Mouse (Mus musculus): ENCODE data around the gene Gm20388. TPM values are rescaled to one million over a fixed set of nuclear protein-coding genes. Genes with fewer than 3 reads are reported as not detected.

Gene Gm20388
- polyA plus RNA-seq, 1 experiment from 2014 or later = 5.5 TPM

GRCm38 (mm10) chr8:123478456-123479218, 3568.0 kb downstream of the Gm20388 start:
- no peak for DNase-seq (ENCODE audit: extremely low spot score, low spot score)
- H3K4me3 ChIP-seq = peak overlapping the region; percentile 96
- H3K9me3 ChIP-seq = no peaks in the 10 kb centered on the region
- H3K4me1 ChIP-seq = peaks cover 22% of the 10 kb centered on the region
- WGBS = 42% methylated on average over 16 of the region's 16 CpGs
- H3K36me3 ChIP-seq (replicated peaks) = peaks cover 37% of the 10 kb centered on the region
- H3K27me3 ChIP-seq (ENCODE audit: poor library complexity, severe bottlenecking) = no peaks in the 10 kb centered on the region
- peak overlapping the region; percentile 99 for H3K27ac ChIP-seq

- peaks cover 11% of the 10 kb centered on the region for H3K4me1 ChIP-seq
- H3K27ac ChIP-seq = no peak overlapping the region
- DNase-seq (ENCODE audit: extremely low spot score, low spot score) = no peak
- peaks cover 75% of the 10 kb centered on the region for H3K36me3 ChIP-seq (replicated peaks)
- no peaks in the 10 kb centered on the region for H3K27me3 ChIP-seq (ENCODE audit: poor library complexity, severe bottlenecking)
- 89% methylated on average over 7 of the region's 7 CpGs for WGBS
- H3K4me3 ChIP-seq = no peak overlapping the region
- H3K9me3 ChIP-seq = no peaks in the 10 kb centered on the region
Observed at GRCm38 (mm10) chr8:123482627-123483026, 3572.0 kb downstream of the Gm20388 start.

DNA sequence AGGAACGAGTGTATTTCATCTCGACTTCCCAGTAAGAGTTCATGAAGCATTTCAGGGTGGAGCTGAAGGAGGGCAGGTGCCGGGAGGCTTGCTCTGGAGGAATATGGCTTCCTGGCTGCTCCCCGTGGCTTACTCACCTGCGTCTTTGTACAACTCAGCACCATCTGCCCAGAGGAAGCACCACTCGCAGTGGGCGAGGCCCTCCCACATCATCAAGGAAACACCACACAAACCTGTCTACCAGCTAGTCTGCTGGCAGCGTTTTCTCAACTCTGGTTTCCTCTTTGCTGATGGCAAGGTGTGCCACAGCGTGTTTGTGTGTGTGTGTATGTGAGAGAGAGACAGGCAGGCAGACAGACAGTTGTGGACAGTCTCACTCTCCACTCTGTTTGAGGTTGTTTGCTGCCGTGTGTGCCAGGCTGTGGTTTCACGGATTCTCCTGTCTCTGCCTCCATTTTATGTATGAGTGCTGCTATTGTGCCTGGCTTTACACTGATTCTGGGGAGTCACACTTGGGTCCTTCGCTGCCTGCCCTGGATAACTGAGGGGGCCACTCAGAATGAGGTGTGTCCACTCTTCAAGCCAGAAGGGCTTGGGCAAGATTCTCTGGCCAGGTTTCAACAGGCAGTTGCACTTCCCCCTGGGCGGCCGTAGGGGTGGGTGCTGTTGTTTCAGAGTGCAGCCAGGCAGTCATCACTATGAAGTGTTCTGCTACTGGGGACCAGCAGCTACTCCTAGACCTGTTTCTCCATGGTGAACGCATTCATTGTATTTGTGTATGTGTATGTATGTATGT, 3580.8 kb downstream of the Gm20388 start:
- no peak for DNase-seq (ENCODE audit: extremely low spot score, low spot score)
- H3K27ac ChIP-seq = no peak overlapping the region
- H3K4me1 ChIP-seq = no peaks in the 10 kb centered on the region
- no peaks in the 10 kb centered on the region for H3K27me3 ChIP-seq (ENCODE audit: poor library complexity, severe bottlenecking)
- no peak overlapping the region for H3K4me3 ChIP-seq
- peaks cover 98% of the 10 kb centered on the region for H3K36me3 ChIP-seq (replicated peaks)
- H3K9me3 ChIP-seq = no peaks in the 10 kb centered on the region
- 92% methylated on average over 15 of the region's 15 CpGs for WGBS

- no peak for DNase-seq (ENCODE audit: extremely low spot score, low spot score)
- Histone ChIP-seq H3K4me1 (no peaks in the 10 kb centered on the region), H3K4me3 (no peak overlapping the region), H3K9me3 (no peaks in the 10 kb centered on the region), H3K36me3 (replicated peaks) (peaks cover 98% of the 10 kb centered on the region), H3K27me3 (ENCODE audit: poor library complexity, severe bottlenecking) (no peaks in the 10 kb centered on the region), H3K27ac (no peak overlapping the region)
- 94% methylated on average over 9 of the region's 9 CpGs for WGBS
Observed at GRCm38 (mm10) chr8:123492898-123493297, 3582.3 kb downstream of the Gm20388 start.

DNA sequence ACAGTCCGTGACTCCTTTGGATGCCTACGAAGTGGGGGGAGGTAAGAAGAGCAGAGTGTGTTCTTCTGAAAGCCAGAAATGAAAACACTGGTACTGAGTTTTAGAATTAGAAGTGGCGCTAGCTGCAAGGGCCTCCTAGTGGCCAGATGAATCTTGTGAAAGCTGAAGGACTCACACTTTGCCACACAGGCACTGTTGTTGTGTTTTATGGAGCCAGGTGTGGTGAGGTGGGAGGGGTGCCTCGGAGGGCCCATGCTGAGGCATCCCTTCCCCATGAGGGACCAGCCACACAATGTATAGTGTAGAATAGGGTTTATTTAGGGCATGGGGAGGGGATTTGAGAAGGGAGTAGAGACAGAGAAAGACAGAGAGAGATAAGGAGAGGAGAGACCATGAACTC, 3587.1 kb downstream of the Gm20388 start:
- peaks cover 100% of the 10 kb centered on the region for H3K36me3 ChIP-seq (replicated peaks)
- H3K4me1 ChIP-seq = no peaks in the 10 kb centered on the region
- no peaks in the 10 kb centered on the region for H3K9me3 ChIP-seq
- WGBS = 93% methylated on average over 4 of the region's 4 CpGs
- no peak overlapping the region for H3K27ac ChIP-seq
- no peak for DNase-seq (ENCODE audit: extremely low spot score, low spot score)
- H3K27me3 ChIP-seq (ENCODE audit: poor library complexity, severe bottlenecking) = no peaks in the 10 kb centered on the region
- no peak overlapping the region for H3K4me3 ChIP-seq

DNA sequence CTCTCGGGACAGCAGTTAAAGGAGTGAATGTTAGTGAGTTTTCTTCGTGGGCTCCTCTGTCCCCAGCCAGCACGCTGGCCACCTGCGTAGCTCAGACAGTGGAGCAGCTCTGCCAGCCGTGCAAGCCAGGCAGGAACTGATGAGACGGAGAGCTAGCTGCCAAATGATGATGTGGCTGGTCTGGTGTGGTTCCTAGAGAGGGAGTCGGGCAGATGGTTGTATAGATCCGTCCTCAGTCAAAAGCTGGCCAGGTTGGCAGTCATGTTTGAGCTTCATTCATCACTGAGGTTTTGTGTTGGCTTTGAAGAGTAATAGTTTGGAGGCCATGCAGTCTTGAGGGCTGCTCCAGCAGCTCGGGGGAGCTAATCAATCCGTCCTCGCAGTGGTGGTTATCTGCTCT, 3588.3 kb downstream of the Gm20388 start:
- Histone ChIP-seq H3K27ac (no peak overlapping the region), H3K4me3 (no peak overlapping the region), H3K36me3 (replicated peaks) (peaks cover 100% of the 10 kb centered on the region), H3K4me1 (no peaks in the 10 kb centered on the region), H3K27me3 (ENCODE audit: poor library complexity, severe bottlenecking) (no peaks in the 10 kb centered on the region), H3K9me3 (peaks cover 10% of the 10 kb centered on the region; the same call in 1 of the 2 replicates)
- DNase-seq (ENCODE audit: extremely low spot score, low spot score) = no peak
- 95% methylated on average over 11 of the region's 11 CpGs for WGBS

DNA sequence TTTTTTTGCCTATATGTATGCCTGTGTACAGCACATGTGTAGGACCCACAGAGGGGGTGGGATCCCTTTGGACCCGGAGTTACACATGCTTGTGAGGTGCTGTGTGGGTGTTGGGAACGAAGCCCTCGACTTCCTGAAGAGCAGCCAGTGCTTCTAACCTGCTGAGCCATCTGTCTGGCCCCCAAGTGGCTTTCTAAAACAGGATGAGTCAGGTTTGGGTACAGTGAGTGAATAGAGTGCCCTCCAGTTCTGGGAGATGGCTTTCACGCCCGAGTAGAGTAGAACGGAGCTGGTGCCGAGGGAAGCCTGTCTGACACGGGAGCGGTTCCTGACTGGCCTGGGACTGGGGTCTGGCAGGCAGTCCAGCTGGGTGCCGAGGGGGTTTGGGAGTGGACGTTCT, 3588.9 kb downstream of the Gm20388 start:
- WGBS = 95% methylated on average over 11 of the region's 11 CpGs
- Histone ChIP-seq H3K27me3 (ENCODE audit: poor library complexity, severe bottlenecking) (no peaks in the 10 kb centered on the region), H3K27ac (no peak overlapping the region), H3K36me3 (replicated peaks) (peaks cover 100% of the 10 kb centered on the region), H3K9me3 (peaks cover 10% of the 10 kb centered on the region; the same call in 1 of the 2 replicates), H3K4me3 (no peak overlapping the region), H3K4me1 (no peaks in the 10 kb centered on the region)
- no peak for DNase-seq (ENCODE audit: extremely low spot score, low spot score)

DNA sequence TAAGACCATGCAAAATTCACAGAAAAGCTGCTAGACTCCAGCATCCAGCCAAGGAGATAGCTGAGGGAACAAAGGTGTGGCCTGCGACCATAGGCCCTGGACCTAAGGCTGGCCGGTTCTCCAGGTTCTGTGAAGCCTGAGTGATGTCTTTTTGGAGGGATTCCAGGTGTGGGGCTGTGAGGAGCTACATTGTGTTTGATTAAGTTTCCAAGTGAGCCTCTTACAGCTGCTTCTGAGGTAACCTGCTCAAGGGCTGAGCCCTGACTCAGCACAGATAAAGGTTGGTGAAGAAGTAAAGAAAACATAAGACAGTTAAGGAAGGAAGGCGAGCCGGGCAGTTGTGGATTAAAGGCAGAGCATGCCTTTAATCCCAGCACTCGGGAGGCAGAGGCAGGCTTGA, 3591.6 kb downstream of the Gm20388 start:
- no peaks in the 10 kb centered on the region for H3K4me1 ChIP-seq
- DNase-seq (ENCODE audit: extremely low spot score, low spot score) = no peak
- peaks cover 10% of the 10 kb centered on the region; the same call in 1 of the 2 replicates for H3K9me3 ChIP-seq
- peaks cover 100% of the 10 kb centered on the region for H3K36me3 ChIP-seq (replicated peaks)
- no peak overlapping the region for H3K27ac ChIP-seq
- WGBS = 92% methylated on average over 5 of the region's 5 CpGs
- no peak overlapping the region for H3K4me3 ChIP-seq
- H3K27me3 ChIP-seq (ENCODE audit: poor library complexity, severe bottlenecking) = no peaks in the 10 kb centered on the region

- WGBS = 98% methylated on average over 6 of the region's 6 CpGs
- peaks cover 100% of the 10 kb centered on the region for H3K36me3 ChIP-seq (replicated peaks)
Observed at GRCm38 (mm10) chr8:123503801-123504467, 3593.3 kb downstream of the Gm20388 start.

GRCm38 (mm10) chr8:123504591-123505195, 3594.1 kb downstream of the Gm20388 start:
- Histone ChIP-seq H3K27me3 (ENCODE audit: poor library complexity, severe bottlenecking) (no peaks in the 10 kb centered on the region), H3K36me3 (replicated peaks) (peaks cover 100% of the 10 kb centered on the region), H3K27ac (no peak overlapping the region), H3K4me3 (no peak overlapping the region), H3K9me3 (peaks cover 10% of the 10 kb centered on the region; the same call in 1 of the 2 replicates), H3K4me1 (no peaks in the 10 kb centered on the region)
- no peak for DNase-seq (ENCODE audit: extremely low spot score, low spot score)
- WGBS = 92% methylated on average over 9 of the region's 9 CpGs

More at GRCm38 (mm10) chr8:123503801-123504467, 3593.3 kb downstream of the Gm20388 start:
- Histone ChIP-seq H3K27ac (no peak overlapping the region), H3K9me3 (peaks cover 10% of the 10 kb centered on the region; the same call in 1 of the 2 replicates), H3K27me3 (ENCODE audit: poor library complexity, severe bottlenecking) (no peaks in the 10 kb centered on the region), H3K4me1 (no peaks in the 10 kb centered on the region), H3K4me3 (no peak overlapping the region)
- DNase-seq (ENCODE audit: extremely low spot score, low spot score) = no peak

DNA sequence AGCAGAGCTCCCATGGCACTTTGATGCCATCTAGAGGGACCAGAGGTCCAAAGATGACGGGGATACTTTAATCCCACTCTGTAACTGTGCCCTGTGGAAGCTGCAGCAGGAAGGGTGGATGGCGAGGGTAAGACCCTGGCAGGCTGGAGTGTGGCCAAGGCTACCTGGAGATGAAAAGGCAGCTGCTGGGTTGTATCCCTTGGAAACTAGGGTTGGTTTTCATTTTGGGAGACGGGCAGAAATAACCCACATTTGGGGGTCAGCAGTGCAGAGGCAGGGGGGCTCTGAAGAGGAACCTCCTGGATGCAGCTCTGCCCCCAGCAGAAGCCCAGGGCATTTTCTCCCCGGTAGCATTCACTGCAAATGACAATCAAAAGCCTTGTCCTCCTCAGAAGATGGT, 3594.6 kb downstream of the Gm20388 start:
- peaks cover 100% of the 10 kb centered on the region for H3K36me3 ChIP-seq (replicated peaks)
- 87% methylated on average over 4 of the region's 4 CpGs for WGBS
- no peak for DNase-seq (ENCODE audit: extremely low spot score, low spot score)

GRCm38 (mm10) chr8:123505695-123506094, 3595.1 kb downstream of the Gm20388 start:
- Histone ChIP-seq H3K36me3 (replicated peaks) (peaks cover 95% of the 10 kb centered on the region), H3K4me1 (no peaks in the 10 kb centered on the region), H3K4me3 (no peak overlapping the region), H3K27ac (no peak overlapping the region), H3K27me3 (ENCODE audit: poor library complexity, severe bottlenecking) (no peaks in the 10 kb centered on the region), H3K9me3 (peaks cover 10% of the 10 kb centered on the region; the same call in 1 of the 2 replicates)
- no peak for DNase-seq (ENCODE audit: extremely low spot score, low spot score)
- WGBS = 95% methylated on average over 9 of the region's 9 CpGs

More for the DNA sequence above, 3594.6 kb downstream of the Gm20388 start:
- Histone ChIP-seq H3K4me1 (no peaks in the 10 kb centered on the region), H3K9me3 (peaks cover 10% of the 10 kb centered on the region; the same call in 1 of the 2 replicates), H3K27ac (no peak overlapping the region), H3K4me3 (no peak overlapping the region), H3K27me3 (ENCODE audit: poor library complexity, severe bottlenecking) (no peaks in the 10 kb centered on the region)
